Mouse (Mus musculus): ENCODE measurements around the gene Adarb1. TPM values are rescaled to one million over a fixed set of nuclear protein-coding genes. Genes with fewer than 3 reads are reported as not detected.

The Adarb1 gene
- polyA plus RNA-seq (2012; rRNA removed): 0.74 and 0.92 TPM in 2 replicates
- polyA plus RNA-seq (2014; fragmentation: Nextera tagmentation; extraction: Ambion mirVana): 1.1 and 1.2 TPM in 2 replicates

GRCm38 (mm10) chr10:77418138-77418537 lies at the start of gene Adarb1:
TSS of gene Adarb1 (minus strand) at chr10:77418270.
- Histone ChIP-seq H3K9me3 (ENCODE audit: control insufficient read depth, low read length) (no peaks in the 10 kb centered on the region), H3K27ac (no peak within 1 kb of the TSS), H3K4me3 (ENCODE audit: insufficient read depth in 1 of 2, low read depth in 2 of 2, low read length in 2 of 2) (peak within 1 kb of the TSS; percentile 52 to 54), H3K4me2 (ENCODE audit: low read depth) (peak within 1 kb of the TSS; percentile 78), H3K4me1 (replicated peaks; ENCODE audit: control insufficient read depth in 2 of 2, insufficient read depth in 2 of 2, low read length in 1 of 2) (peaks cover 2 to 3% of the 10 kb centered on the region in 2 experiments; a peak in 3 of 4 replicates), H3K36me3 (replicated peaks; ENCODE audit: control insufficient read depth, insufficient read depth, low read depth) (no peaks in the 10 kb centered on the region), H3K27me3 (ENCODE audit: control insufficient read depth, insufficient read depth, low read length) (peaks cover 28% of the 10 kb centered on the region), H3K9ac (replicated peaks) (peak within 1 kb of the TSS; percentile 51)
- peak; percentile 60 to 68 (median 64) for DNase-seq (ENCODE audit: low read depth in 3 of 3, low spot score in 3 of 3)
- TF ChIP-seq EP300 (IDR thresholded peaks at IDR 0.05; ENCODE audit: low read depth) (no peak), CTCF (IDR thresholded peaks at IDR 0.05; ENCODE audit: low read depth) (no peak)
- WGBS (ENCODE audit: insufficient replicate concordance): under 1% methylated on average over 50 of the region's 57 CpGs
- peak; percentile 91 for ATAC-seq (ENCODE audit: insufficient read depth)

GRCm38 (mm10) chr10:77467407-77467806 lies 49.3 kb upstream of the Adarb1 start:
- ATAC-seq (ENCODE audit: insufficient read depth): no peak
- Histone ChIP-seq H3K9me3 (ENCODE audit: control insufficient read depth, low read length) (no peaks in the 10 kb centered on the region), H3K4me3 (ENCODE audit: insufficient read depth in 1 of 2, low read depth in 2 of 2, low read length in 2 of 2) (no peak overlapping the region), H3K36me3 (replicated peaks; ENCODE audit: control insufficient read depth, insufficient read depth, low read depth) (no peaks in the 10 kb centered on the region), H3K27me3 (ENCODE audit: control insufficient read depth, insufficient read depth, low read length) (no peaks in the 10 kb centered on the region), H3K4me2 (ENCODE audit: low read depth) (no peak overlapping the region), H3K27ac (no peak overlapping the region), H3K4me1 (replicated peaks; ENCODE audit: control insufficient read depth in 2 of 2, insufficient read depth in 2 of 2, low read length in 1 of 2) (no peaks in the 10 kb centered on the region), H3K9ac (replicated peaks) (no peak overlapping the region)
- DNase-seq (ENCODE audit: low read depth in 3 of 3, low spot score in 3 of 3): no peak
- WGBS (ENCODE audit: insufficient replicate concordance): 64% methylated on average over 6 of the region's 6 CpGs
- TF ChIP-seq EP300 (IDR thresholded peaks at IDR 0.05; ENCODE audit: low read depth): no peak
- TF ChIP-seq CTCF (IDR thresholded peaks at IDR 0.05; ENCODE audit: low read depth): no peak

GRCm38 (mm10) chr10:77465902-77466301 lies 47.8 kb upstream of the Adarb1 start:
- Histone ChIP-seq H3K4me3 (ENCODE audit: insufficient read depth in 1 of 2, low read depth in 2 of 2, low read length in 2 of 2) (no peak overlapping the region), H3K9me3 (ENCODE audit: control insufficient read depth, low read length) (no peaks in the 10 kb centered on the region), H3K4me1 (replicated peaks; ENCODE audit: control insufficient read depth in 2 of 2, insufficient read depth in 2 of 2, low read length in 1 of 2) (no peaks in the 10 kb centered on the region), H3K9ac (replicated peaks) (no peak overlapping the region), H3K27me3 (ENCODE audit: control insufficient read depth, insufficient read depth, low read length) (no peaks in the 10 kb centered on the region), H3K27ac (no peak overlapping the region), H3K4me2 (ENCODE audit: low read depth) (no peak overlapping the region), H3K36me3 (replicated peaks; ENCODE audit: control insufficient read depth, insufficient read depth, low read depth) (no peaks in the 10 kb centered on the region)
- TF ChIP-seq EP300 (IDR thresholded peaks at IDR 0.05; ENCODE audit: low read depth) (no peak), CTCF (IDR thresholded peaks at IDR 0.05; ENCODE audit: low read depth) (no peak)
- no peak for DNase-seq (ENCODE audit: low read depth in 3 of 3, low spot score in 3 of 3)
- no peak for ATAC-seq (ENCODE audit: insufficient read depth)
- WGBS (ENCODE audit: insufficient replicate concordance): 62% methylated on average over 5 of the region's 5 CpGs

- Histone ChIP-seq H3K27ac (no peak overlapping the region), H3K27me3 (ENCODE audit: control insufficient read depth, insufficient read depth, low read length) (no peaks in the 10 kb centered on the region), H3K9me3 (ENCODE audit: control insufficient read depth, low read length) (no peaks in the 10 kb centered on the region), H3K36me3 (replicated peaks; ENCODE audit: control insufficient read depth, insufficient read depth, low read depth) (no peaks in the 10 kb centered on the region), H3K4me2 (ENCODE audit: low read depth) (no peak overlapping the region), H3K4me1 (replicated peaks; ENCODE audit: control insufficient read depth in 2 of 2, insufficient read depth in 2 of 2, low read length in 1 of 2) (no peaks in the 10 kb centered on the region), H3K9ac (replicated peaks) (no peak overlapping the region), H3K4me3 (ENCODE audit: insufficient read depth in 1 of 2, low read depth in 2 of 2, low read length in 2 of 2) (no peak overlapping the region)
- no peak for DNase-seq (ENCODE audit: low read depth in 3 of 3, low spot score in 3 of 3)
- no peak for ATAC-seq (ENCODE audit: insufficient read depth)
- TF ChIP-seq EP300 (IDR thresholded peaks at IDR 0.05; ENCODE audit: low read depth): no peak
- WGBS (ENCODE audit: insufficient replicate concordance): 58% methylated on average over 10 of the region's 10 CpGs
Observed at GRCm38 (mm10) chr10:77464181-77464936, 46.3 kb upstream of the Adarb1 start.

GRCm38 (mm10) chr10:77461161-77461560 lies 43.1 kb upstream of the Adarb1 start:
- H3K9ac ChIP-seq (replicated peaks): no peak overlapping the region
- no peak overlapping the region for H3K4me3 ChIP-seq (ENCODE audit: insufficient read depth in 1 of 2, low read depth in 2 of 2, low read length in 2 of 2)
- H3K27me3 ChIP-seq (ENCODE audit: control insufficient read depth, insufficient read depth, low read length): no peaks in the 10 kb centered on the region
- H3K27ac ChIP-seq: no peak overlapping the region
- WGBS (ENCODE audit: insufficient replicate concordance): 69% methylated on average over 8 of the region's 8 CpGs
- TF ChIP-seq CTCF (IDR thresholded peaks at IDR 0.05; ENCODE audit: low read depth) (no peak), EP300 (IDR thresholded peaks at IDR 0.05; ENCODE audit: low read depth) (no peak)
- ATAC-seq (ENCODE audit: insufficient read depth) (no peak), DNase-seq (ENCODE audit: low read depth in 3 of 3, low spot score in 3 of 3) (no peak)
- H3K4me2 ChIP-seq (ENCODE audit: low read depth): no peak overlapping the region
- H3K4me1 ChIP-seq (replicated peaks; ENCODE audit: control insufficient read depth in 2 of 2, insufficient read depth in 2 of 2, low read length in 1 of 2): no peaks in the 10 kb centered on the region
- H3K9me3 ChIP-seq (ENCODE audit: control insufficient read depth, low read length): no peaks in the 10 kb centered on the region
- H3K36me3 ChIP-seq (replicated peaks; ENCODE audit: control insufficient read depth, insufficient read depth, low read depth): no peaks in the 10 kb centered on the region

Data from liver, embryonic 14.5 days (tissue).